Mouse (Mus musculus) liver, postnatal 0 days (tissue): ENCODE results near the gene Rab11fip4.

Source experiments
- CTCF ChIP-seq: sonication (generic); IDR thresholded peaks from 2 replicates; pipeline ENCODE4 v1.5.1; 2016; ENCODE audit warnings: antibody characterized with exemption, low read depth
- EP300 ChIP-seq: IDR thresholded peaks from 2 replicates; pipeline ENCODE4 v1.6.1; 2016; ENCODE audit warnings: antibody characterized with exemption, low read depth, mild to moderate bottlenecking

GRCm38 (mm10) chr11:79614880-79615279, 23.9 kb downstream of the Rab11fip4 start:
- TF ChIP-seq CTCF (no peak), EP300 (no peak)
